Mouse (Mus musculus) ES-E14 (cell line): ENCODE data around the gene Zbtb40. TPM values are rescaled to one million over a fixed set of nuclear protein-coding genes. Genes with fewer than 3 reads are reported as not detected.

ENCODE experiments used
- DNase-seq: peaks from one replicate; pipeline ENCODE4 v3.0.0-alpha.2; 2013; ENCODE audit warnings: low read depth, low spot score
- H3K27ac ChIP-seq: 2 replicates; pipeline ENCODE4 v1.5.1; 2012; ENCODE audit warnings: low read depth, mild to moderate bottlenecking, low read length, moderate library complexity, mixed read lengths; ENCODE audit not compliant: poor library complexity, insufficient read depth, severe bottlenecking
- H3K36me3 ChIP-seq: 2 replicates; pipeline ENCODE4 v1.6.1; 2012; ENCODE audit warnings: mild to moderate bottlenecking, low read length, moderate library complexity, mixed read lengths; ENCODE audit not compliant: control insufficient read depth, poor library complexity, insufficient read depth, severe bottlenecking
- H3K4me1 ChIP-seq, 2 experiments: fragments of 150-350 bp in 1 of 2; sonication (generic) in 1 of 2; 2 replicates each; pipeline ENCODE4 v1.6.1; 2012; ENCODE audit warnings: low read length in 2 of 2, mild to moderate bottlenecking in 1 of 2, mixed read lengths in 1 of 2; ENCODE audit not compliant: control insufficient read depth in 2 of 2, insufficient read depth in 2 of 2, poor library complexity in 1 of 2
- H3K4me3 ChIP-seq, 2 experiments: fragments of 150-350 bp in 1 of 2; sonication (generic) in 1 of 2; 2 replicates each; pipeline ENCODE4 v1.5.1; 2012; ENCODE audit warnings: low read length in 2 of 2, low read depth in 1 of 2, mild to moderate bottlenecking in 1 of 2, mixed read lengths in 1 of 2; ENCODE audit not compliant: insufficient read depth in 1 of 2, poor library complexity in 1 of 2, severe bottlenecking in 1 of 2
- H3K9ac ChIP-seq: 2 replicates; pipeline ENCODE4 v1.6.1; 2012; ENCODE audit warnings: low read depth, mild to moderate bottlenecking, low read length, mixed read lengths; ENCODE audit not compliant: poor library complexity, insufficient read depth, severe bottlenecking
- H3K9me3 ChIP-seq: fragments of 150-350 bp; sonication (generic); 2 replicates; pipeline ENCODE4 v1.6.1; 2012; ENCODE audit warnings: low read depth, mild to moderate bottlenecking, low read length; ENCODE audit not compliant: control insufficient read depth, insufficient read depth
- CHD2 ChIP-seq: IDR thresholded peaks from 2 replicates; pipeline ENCODE4 v1.6.1; 2014; ENCODE audit warnings: mild to moderate bottlenecking, low read depth, low read length, inconsistent platforms
- HCFC1 ChIP-seq: IDR thresholded peaks from 2 replicates; pipeline ENCODE4 v1.6.1; 2012; ENCODE audit warnings: low read length, inconsistent platforms, borderline replicate concordance; ENCODE audit not compliant: insufficient read depth
- MAFK ChIP-seq: IDR thresholded peaks from 2 replicates; pipeline ENCODE4 v1.6.1; 2014; ENCODE audit warnings: mild to moderate bottlenecking, low read depth, low read length, inconsistent platforms; ENCODE audit not compliant: insufficient read depth
- ZC3H11A ChIP-seq: IDR thresholded peaks from 2 replicates; pipeline ENCODE4 v1.6.1; 2012; ENCODE audit warnings: low read depth, mild to moderate bottlenecking, inconsistent platforms, low read length, borderline replicate concordance
- ZNF384 ChIP-seq: IDR thresholded peaks from 2 replicates; pipeline ENCODE4 v1.6.1; 2012; ENCODE audit warnings: low read depth, low read length, inconsistent platforms
- in situ Hi-C, 2 experiments: fragments of 600-800 bp; cut with MboI; formaldehyde crosslinking; loops; one replicate each; pipeline ENCODE4 v1.15.1; 2025; ENCODE audit warnings: low sequenced_read_pairs in 2 of 2, inconsistent platforms in 1 of 2; ENCODE audit not compliant: unreplicated experiment in 2 of 2
- total RNA-seq: library from RNA; depleted of rRNA; stranded (reverse); fragments of 300-350 nt; gene quantifications from 2 replicates; pipeline ENCODE4 v1.2.3, GENCODE M21; 2012

Zbtb40 gene
- total RNA-seq, 1 experiment, result 12.7 TPM

GRCm38 (mm10) chr4:136966493-136967390 lies 81.9 kb downstream of the Zbtb40 start:
- in situ Hi-C loops, result no loop called here
- TF ChIP-seq HCFC1, result no peak
- no peak for TF ChIP-seq CHD2
- no peak for TF ChIP-seq ZC3H11A
- no peak for TF ChIP-seq ZNF384
- no peak for TF ChIP-seq MAFK
- Histone ChIP-seq H3K9me3 (no peaks in the 10 kb centered on the region), H3K27ac (no peak overlapping the region), H3K36me3 (no peaks in the 10 kb centered on the region), H3K4me3 (no peak overlapping the region), H3K4me1 (peaks cover 0 to 2% of the 10 kb centered on the region in 2 experiments; a peak in 1 of 4 replicates), H3K9ac (no peak overlapping the region)
- DNase-seq, result no peak

GRCm38 (mm10) chr4:136964990-136965421 lies 83.6 kb downstream of the Zbtb40 start:
- in situ Hi-C loops, result no loop called here
- no peak overlapping the region for H3K4me3 ChIP-seq
- no peaks in the 10 kb centered on the region for H3K36me3 ChIP-seq
- no peak overlapping the region for H3K9ac ChIP-seq
- no peak overlapping the region for H3K27ac ChIP-seq
- no peak for DNase-seq
- no peaks in the 10 kb centered on the region for H3K9me3 ChIP-seq
- TF ChIP-seq ZNF384 (no peak), HCFC1 (no peak), ZC3H11A (no peak), MAFK (no peak), CHD2 (no peak)
- peaks cover 0 to 2% of the 10 kb centered on the region in 2 experiments; a peak in 1 of 4 replicates for H3K4me1 ChIP-seq

- Histone ChIP-seq H3K36me3 (no peaks in the 10 kb centered on the region), H3K27ac (no peak overlapping the region), H3K4me1 (peaks cover 0 to 2% of the 10 kb centered on the region in 2 experiments; a peak in 1 of 4 replicates), H3K4me3 (no peak overlapping the region), H3K9ac (no peak overlapping the region), H3K9me3 (no peaks in the 10 kb centered on the region)
- TF ChIP-seq MAFK, result no peak
- no peak for TF ChIP-seq ZC3H11A
- TF ChIP-seq HCFC1, result no peak
- no peak for TF ChIP-seq CHD2
- TF ChIP-seq ZNF384, result no peak
- no peak for DNase-seq
- in situ Hi-C loops, result no loop called here
Measured at GRCm38 (mm10) chr4:136962447-136962846, 86.2 kb downstream of the Zbtb40 start.

GRCm38 (mm10) chr4:136961642-136962285 lies 86.8 kb downstream of the Zbtb40 start:
- no peaks in the 10 kb centered on the region for H3K9me3 ChIP-seq
- no peak overlapping the region for H3K9ac ChIP-seq
- H3K36me3 ChIP-seq, result no peaks in the 10 kb centered on the region
- peaks cover 0 to 2% of the 10 kb centered on the region in 2 experiments; a peak in 1 of 4 replicates for H3K4me1 ChIP-seq
- no peak overlapping the region for H3K4me3 ChIP-seq
- no peak for TF ChIP-seq ZC3H11A
- no peak for TF ChIP-seq MAFK
- no peak for TF ChIP-seq CHD2
- no peak for TF ChIP-seq ZNF384
- no peak for TF ChIP-seq HCFC1
- DNase-seq, result no peak
- in situ Hi-C loops, result no loop called here
- H3K27ac ChIP-seq, result no peak overlapping the region
